Mouse (Mus musculus): ENCODE results near the gene Apoh. TPM values are rescaled to one million over a fixed set of nuclear protein-coding genes. Genes with fewer than 3 reads are reported as not detected.
A peak's percentile ranks its signal among the peaks of the same experiment; 100 is the strongest.

Gene Apoh
- polyA plus RNA-seq, 1 experiment from 2014 or later, result 0.29 TPM

GRCm38 (mm10) chr11:108322156-108322555, 21.0 kb upstream of the Apoh start:
- DNase-seq (ENCODE audit: low spot score) (no peak), ATAC-seq (no peak)
- Histone ChIP-seq H3K27ac (ENCODE audit: low read length) (no peak overlapping the region), H3K9ac (replicated peaks; ENCODE audit: low read depth) (no peak overlapping the region), H3K36me3 (ENCODE audit: insufficient read depth, low read length) (no peaks in the 10 kb centered on the region), H3K4me3 (ENCODE audit: low read depth, low read length) (no peak overlapping the region), H3K27me3 (replicated peaks; ENCODE audit: insufficient read depth, low read length) (no peaks in the 10 kb centered on the region), H3K4me1 (ENCODE audit: insufficient read depth, low read depth, low read length) (no peaks in the 10 kb centered on the region), H3K4me2 (replicated peaks; ENCODE audit: low read depth, low read length) (no peak overlapping the region), H3K9me3 (ENCODE audit: low read length) (no peaks in the 10 kb centered on the region)
- 82% methylated on average over 2 of the region's 2 CpGs for WGBS
- TF ChIP-seq EP300 (IDR thresholded peaks at IDR 0.05) (no peak), CTCF (IDR thresholded peaks at IDR 0.05) (no peak)

DNA sequence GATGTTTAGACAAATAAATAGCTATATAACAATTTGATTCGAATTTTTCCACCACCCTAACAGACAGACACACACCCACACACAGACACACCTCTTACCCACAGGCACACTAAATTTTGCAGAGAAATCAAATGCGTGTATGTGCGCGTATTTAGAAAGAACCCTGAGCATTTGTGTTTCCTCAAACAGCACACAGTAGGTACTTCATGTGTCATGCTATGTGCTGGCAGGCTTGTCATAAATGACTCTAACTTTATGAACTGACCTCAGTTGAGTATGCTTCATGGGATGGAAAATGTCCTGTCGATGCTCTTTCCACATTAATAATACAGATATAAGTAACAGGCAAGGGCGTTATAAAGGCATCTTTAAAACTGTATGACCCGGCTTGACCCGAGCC, 17.2 kb upstream of the Apoh start:
- Histone ChIP-seq H3K4me1 (ENCODE audit: insufficient read depth, low read depth, low read length) (no peaks in the 10 kb centered on the region), H3K4me3 (ENCODE audit: low read depth, low read length) (no peak overlapping the region), H3K27ac (ENCODE audit: low read length) (no peak overlapping the region), H3K4me2 (replicated peaks; ENCODE audit: low read depth, low read length) (no peak overlapping the region), H3K9me3 (ENCODE audit: low read length) (no peaks in the 10 kb centered on the region), H3K36me3 (ENCODE audit: insufficient read depth, low read length) (no peaks in the 10 kb centered on the region), H3K27me3 (replicated peaks; ENCODE audit: insufficient read depth, low read length) (no peaks in the 10 kb centered on the region), H3K9ac (replicated peaks; ENCODE audit: low read depth) (no peak overlapping the region)
- WGBS, result 80% methylated on average over 8 of the region's 8 CpGs
- ATAC-seq, result no peak
- DNase-seq (ENCODE audit: low spot score), result no peak
- TF ChIP-seq CTCF (IDR thresholded peaks at IDR 0.05) (no peak), EP300 (IDR thresholded peaks at IDR 0.05) (no peak)

- no peak overlapping the region for H3K4me3 ChIP-seq (ENCODE audit: low read depth, low read length)
- no peak overlapping the region for H3K27ac ChIP-seq (ENCODE audit: low read length)
- TF ChIP-seq CTCF (IDR thresholded peaks at IDR 0.05), result no peak
- TF ChIP-seq EP300 (IDR thresholded peaks at IDR 0.05), result no peak
- 69% methylated on average over 11 of the region's 11 CpGs for WGBS
- H3K27me3 ChIP-seq (replicated peaks; ENCODE audit: insufficient read depth, low read length), result no peaks in the 10 kb centered on the region
- H3K4me2 ChIP-seq (replicated peaks; ENCODE audit: low read depth, low read length), result no peak overlapping the region
- H3K9me3 ChIP-seq (ENCODE audit: low read length), result no peaks in the 10 kb centered on the region
- no peak overlapping the region for H3K9ac ChIP-seq (replicated peaks; ENCODE audit: low read depth)
- ATAC-seq, result peak; percentile 40; the same call in 1 of the 2 replicates
- H3K4me1 ChIP-seq (ENCODE audit: insufficient read depth, low read depth, low read length), result no peaks in the 10 kb centered on the region
- no peaks in the 10 kb centered on the region for H3K36me3 ChIP-seq (ENCODE audit: insufficient read depth, low read length)
- DNase-seq (ENCODE audit: low spot score), result peak; percentile 58
Observed at GRCm38 (mm10) chr11:108330818-108331217, 12.3 kb upstream of the Apoh start.

GRCm38 (mm10) chr11:108333006-108333405, 10.1 kb upstream of the Apoh start:
- 54% methylated on average over 5 of the region's 5 CpGs for WGBS
- TF ChIP-seq EP300 (IDR thresholded peaks at IDR 0.05), result no peak
- TF ChIP-seq CTCF (IDR thresholded peaks at IDR 0.05), result no peak
- ATAC-seq, result no peak

GRCm38 (mm10) chr11:108333583-108334379, 9.4 kb upstream of the Apoh start:
- no peak for DNase-seq (ENCODE audit: low spot score)
- Histone ChIP-seq H3K4me1 (ENCODE audit: insufficient read depth, low read depth, low read length) (no peaks in the 10 kb centered on the region), H3K9me3 (ENCODE audit: low read length) (no peaks in the 10 kb centered on the region), H3K36me3 (ENCODE audit: insufficient read depth, low read length) (no peaks in the 10 kb centered on the region), H3K27ac (ENCODE audit: low read length) (no peak overlapping the region), H3K27me3 (replicated peaks; ENCODE audit: insufficient read depth, low read length) (no peaks in the 10 kb centered on the region), H3K9ac (replicated peaks; ENCODE audit: low read depth) (no peak overlapping the region), H3K4me3 (ENCODE audit: low read depth, low read length) (no peak overlapping the region), H3K4me2 (replicated peaks; ENCODE audit: low read depth, low read length) (no peak overlapping the region)
- WGBS, result 65% methylated on average over 8 of the region's 8 CpGs
- ATAC-seq, result no peak
- TF ChIP-seq CTCF (IDR thresholded peaks at IDR 0.05) (no peak), EP300 (IDR thresholded peaks at IDR 0.05) (no peak)

More at GRCm38 (mm10) chr11:108333006-108333405, 10.1 kb upstream of the Apoh start:
- Histone ChIP-seq H3K4me3 (ENCODE audit: low read depth, low read length) (no peak overlapping the region), H3K9ac (replicated peaks; ENCODE audit: low read depth) (no peak overlapping the region), H3K4me2 (replicated peaks; ENCODE audit: low read depth, low read length) (no peak overlapping the region), H3K27me3 (replicated peaks; ENCODE audit: insufficient read depth, low read length) (no peaks in the 10 kb centered on the region), H3K9me3 (ENCODE audit: low read length) (no peaks in the 10 kb centered on the region), H3K36me3 (ENCODE audit: insufficient read depth, low read length) (no peaks in the 10 kb centered on the region), H3K4me1 (ENCODE audit: insufficient read depth, low read depth, low read length) (no peaks in the 10 kb centered on the region), H3K27ac (ENCODE audit: low read length) (no peak overlapping the region)
- DNase-seq (ENCODE audit: low spot score), result no peak

DNA sequence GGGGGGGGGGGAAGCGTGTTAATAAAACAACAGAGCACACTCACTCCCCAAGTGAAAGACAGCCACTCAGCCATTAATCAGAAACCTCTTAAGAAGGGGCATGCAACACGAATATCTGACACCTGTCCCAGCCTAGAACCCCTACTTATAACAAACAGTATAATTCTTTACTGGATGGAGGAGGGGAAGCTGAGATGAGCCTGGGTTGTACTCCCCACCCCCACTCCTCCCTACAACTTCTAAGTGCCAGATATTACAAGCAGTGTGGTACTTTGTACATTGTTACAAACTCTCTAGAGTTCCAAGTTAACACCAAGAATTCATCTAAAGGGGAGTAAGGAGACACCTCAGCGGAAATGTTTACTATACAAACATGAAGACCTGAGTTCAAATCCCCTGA, 8.5 kb upstream of the Apoh start:
- ATAC-seq, result no peak
- H3K9ac ChIP-seq (replicated peaks; ENCODE audit: low read depth), result no peak overlapping the region

More for the DNA sequence above, 8.5 kb upstream of the Apoh start:
- H3K27ac ChIP-seq (ENCODE audit: low read length), result no peak overlapping the region
- H3K4me1 ChIP-seq (ENCODE audit: insufficient read depth, low read depth, low read length), result no peaks in the 10 kb centered on the region
- H3K4me3 ChIP-seq (ENCODE audit: low read depth, low read length), result no peak overlapping the region
- no peak overlapping the region for H3K4me2 ChIP-seq (replicated peaks; ENCODE audit: low read depth, low read length)
- no peak for DNase-seq (ENCODE audit: low spot score)
- no peaks in the 10 kb centered on the region for H3K27me3 ChIP-seq (replicated peaks; ENCODE audit: insufficient read depth, low read length)
- WGBS, result 43% methylated on average over 3 of the region's 3 CpGs
- no peak for TF ChIP-seq CTCF (IDR thresholded peaks at IDR 0.05)
- no peaks in the 10 kb centered on the region for H3K9me3 ChIP-seq (ENCODE audit: low read length)
- no peaks in the 10 kb centered on the region for H3K36me3 ChIP-seq (ENCODE audit: insufficient read depth, low read length)

Data from lung, postnatal 0 days (tissue).